Mouse (Mus musculus) cerebellum, adult (tissue): ENCODE results near the gene 1700113H08Rik.

Source experiments
- ATAC-seq: cut with Nextera tagmentation; 2 replicates; pipeline ENCODE4 v1.9.2; 2017; ENCODE audit warnings: mild to moderate bottlenecking, moderate library complexity, mixed read lengths; ENCODE audit not compliant: insufficient number of reproducible peaks, low FRiP score, low TSS enrichment

The 1700113H08Rik gene

GRCm38 (mm10) chr10:87159781-87160180 is 101.9 kb downstream of the 1700113H08Rik start:
- ATAC-seq, result no peak

- ATAC-seq, result no peak
These were observed 138.4 kb downstream of the 1700113H08Rik start for GRCm38 (mm10) chr10:87196123-87196756.

- no peak for ATAC-seq
These were observed 140.9 kb downstream of the 1700113H08Rik start for GRCm38 (mm10) chr10:87198720-87199119.

GRCm38 (mm10) chr10:87209466-87209865 is 151.6 kb downstream of the 1700113H08Rik start:
- ATAC-seq, result no peak

- no peak for ATAC-seq
These were observed 153.2 kb downstream of the 1700113H08Rik start for GRCm38 (mm10) chr10:87211046-87211445.

GRCm38 (mm10) chr10:87212854-87213253 is 155.0 kb downstream of the 1700113H08Rik start:
- no peak for ATAC-seq

- ATAC-seq, result no peak
These were observed 172.4 kb downstream of the 1700113H08Rik start for GRCm38 (mm10) chr10:87230071-87230910.

GRCm38 (mm10) chr10:87239332-87240008 is 181.6 kb downstream of the 1700113H08Rik start:
- ATAC-seq, result no peak

- no peak for ATAC-seq
These were observed 213.9 kb downstream of the 1700113H08Rik start for GRCm38 (mm10) chr10:87271724-87272123.

- ATAC-seq, result no peak
These were observed 214.3 kb downstream of the 1700113H08Rik start for GRCm38 (mm10) chr10:87272133-87272622.

- ATAC-seq, result no peak
These were observed 217.2 kb downstream of the 1700113H08Rik start for GRCm38 (mm10) chr10:87275075-87275474.
